Comparison of ENCODE assay signal across 8 mouse cellular contexts in genomic region chr11:37235914-37236600, GRCm38 (mm10). TPM values are rescaled to one million over a fixed set of nuclear protein-coding genes. Genes with fewer than 3 reads are reported as not detected.
A peak's percentile ranks its signal among the peaks of the same experiment; 100 is the strongest.
DNase-seq lines count a peak whose midpoint lies in the region; ATAC-seq and TF ChIP-seq lines count a peak whose summit lies in the region.

Tenm2 (minus strand) TSS chr11:37235964.

- H3K36me3 ChIP-seq in forebrain, embryonic 14.5 days (ENCODE audit: control insufficient read depth, insufficient read depth, low read length), result no peaks in the 10 kb centered on the region
- no peaks in the 10 kb centered on the region for H3K36me3 ChIP-seq in intestine, embryonic 14.5 days (ENCODE audit: control insufficient read depth, insufficient read depth, low read length)
- H3K36me3 ChIP-seq in limb, embryonic 15.5 days, result no peaks in the 10 kb centered on the region

- peak; percentile 15 for DNase-seq in gastrocnemius, adult 2 months
- no peak for DNase-seq in gastrocnemius, postnatal 36 days
- peak; percentile 88 for DNase-seq in forebrain, embryonic 14.5 days (ENCODE audit: low spot score)
- peak; percentile 84 for DNase-seq in intestine, embryonic 14.5 days (ENCODE audit: low spot score)
- no peak for DNase-seq in thymus, postnatal 36 days

- no peak for TF ChIP-seq CTCF in gastrocnemius, adult 2 months (IDR thresholded peaks at IDR 0.05)
- no peak for TF ChIP-seq CTCF in olfactory bulb, adult 2 months (IDR thresholded peaks at IDR 0.05; ENCODE audit: insufficient read depth, low read depth, low read length)

- peak within 1 kb of the TSS; percentile 68 for H3K4me3 ChIP-seq in gastrocnemius, adult 2 months
- H3K4me3 ChIP-seq in forebrain, embryonic 14.5 days (ENCODE audit: low read depth, low read length), result peak within 1 kb of the TSS; percentile 67
- peak within 1 kb of the TSS; percentile 64 for H3K4me3 ChIP-seq in intestine, embryonic 14.5 days (ENCODE audit: low read depth, low read length)
- peak within 1 kb of the TSS; percentile 70 for H3K4me3 ChIP-seq in limb, embryonic 15.5 days
- peak within 1 kb of the TSS; percentile 68 for H3K4me3 ChIP-seq in olfactory bulb, adult 2 months (ENCODE audit: insufficient read depth, low read depth, low read length)

- H3K9ac ChIP-seq in forebrain, embryonic 14.5 days (ENCODE audit: low read length), result peak within 1 kb of the TSS; percentile 84
- H3K9ac ChIP-seq in intestine, embryonic 14.5 days (ENCODE audit: low read length), result peak within 1 kb of the TSS; percentile 61
- peak within 1 kb of the TSS; percentile 58 for H3K9ac ChIP-seq in limb, embryonic 15.5 days

- H3K4me1 ChIP-seq in forebrain, embryonic 14.5 days (ENCODE audit: control insufficient read depth, insufficient read depth, low read length), result peaks cover 7% of the 10 kb centered on the region; the same call in 1 of the 2 replicates
- H3K4me1 ChIP-seq in intestine, embryonic 14.5 days (replicated peaks; ENCODE audit: control insufficient read depth, insufficient read depth, low read length), result 0 out of 2 replicates have a peak, but pooled peaks cover 9% of the 10 kb centered on the region
- H3K4me1 ChIP-seq in limb, embryonic 15.5 days, result peaks cover 8% of the 10 kb centered on the region
- peaks cover 2% of the 10 kb centered on the region; the same call in 1 of the 2 replicates for H3K4me1 ChIP-seq in olfactory bulb, adult 2 months (ENCODE audit: control insufficient read depth, insufficient read depth, low read length)

- peak within 1 kb of the TSS; percentile 85 for H3K4me2 ChIP-seq in forebrain, embryonic 14.5 days (ENCODE audit: low read length)
- H3K4me2 ChIP-seq in intestine, embryonic 14.5 days (ENCODE audit: low read length), result peak within 1 kb of the TSS; percentile 73
- H3K4me2 ChIP-seq in limb, embryonic 15.5 days, result peak within 1 kb of the TSS; percentile 82

- H3K27me3 ChIP-seq in forebrain, embryonic 14.5 days (replicated peaks; ENCODE audit: control insufficient read depth, insufficient read depth, low read length), result no peaks in the 10 kb centered on the region
- 0 out of 2 replicates have a peak, but pooled peaks cover 4% of the 10 kb centered on the region for H3K27me3 ChIP-seq in intestine, embryonic 14.5 days (replicated peaks; ENCODE audit: control insufficient read depth, insufficient read depth, low read length)
- peaks cover 6% of the 10 kb centered on the region; the same call in 1 of the 2 replicates for H3K27me3 ChIP-seq in limb, embryonic 15.5 days

- WGBS in forebrain, embryonic 14.5 days, result under 1% methylated on average over 52 of the region's 59 CpGs
- WGBS in intestine, embryonic 14.5 days, result 1% methylated on average over 50 of the region's 59 CpGs
- under 1% methylated on average over 58 of the region's 59 CpGs for WGBS in limb, embryonic 15.5 days
- under 1% methylated on average over 59 of the region's 59 CpGs for WGBS in olfactory bulb, adult 2 months

- H3K27ac ChIP-seq in gastrocnemius, adult 2 months, result no peak within 1 kb of the TSS
- peak within 1 kb of the TSS; percentile 95 for H3K27ac ChIP-seq in forebrain, embryonic 14.5 days (ENCODE audit: low read depth, low read length)
- peak within 1 kb of the TSS; percentile 86 for H3K27ac ChIP-seq in intestine, embryonic 14.5 days (ENCODE audit: low read depth)
- H3K27ac ChIP-seq in limb, embryonic 15.5 days, result peak within 1 kb of the TSS; percentile 88
- peak within 1 kb of the TSS; percentile 95 for H3K27ac ChIP-seq in olfactory bulb, adult 2 months (ENCODE audit: insufficient read depth, low read depth, low read length)

- TF ChIP-seq POLR2A in olfactory bulb, adult 2 months (IDR thresholded peaks at IDR 0.05; ENCODE audit: insufficient read depth, low read depth, low read length), result no peak; the same call in 1 of the 2 replicates

- intact Hi-C loops in gastrocnemius, adult 2 months (cut with DNase I), result no loop called here
- intact Hi-C loops in gastrocnemius, postnatal 36 days (cut with DNase I), result no loop called here

- no peaks in the 10 kb centered on the region for H3K9me3 ChIP-seq in forebrain, embryonic 14.5 days (replicated peaks; ENCODE audit: control insufficient read depth, low read length)
- no peaks in the 10 kb centered on the region for H3K9me3 ChIP-seq in intestine, embryonic 14.5 days (ENCODE audit: control insufficient read depth, low read length)
- H3K9me3 ChIP-seq in limb, embryonic 15.5 days, result no peaks in the 10 kb centered on the region

- peak; percentile 83 for ATAC-seq in cerebellum, adult (ENCODE audit: insufficient number of reproducible peaks, low FRiP score, low TSS enrichment)
- peak; percentile 95 for ATAC-seq in forebrain, embryonic 14.5 days
- ATAC-seq in intestine, embryonic 14.5 days (replicated peaks; ENCODE audit: low FRiP score, low TSS enrichment, low read depth), result peak; percentile 94
- peak; percentile 88 for ATAC-seq in limb, embryonic 15.5 days (ENCODE audit: insufficient number of reproducible peaks, low FRiP score, low TSS enrichment, low read depth)

RNA-seq across cellular contexts. Expression of gene Tenm2, which starts in this region (rescaled TPM):
- under 1 TPM; 0.42 to 0.43 TPM for total RNA-seq in gastrocnemius, adult 2 months (2021)
- total RNA-seq in gastrocnemius, postnatal 36 days (2021), result under 1 TPM; 0.26 to 0.57 TPM
- 16.0 and 23.8 TPM in 2 replicates for polyA plus RNA-seq in forebrain, embryonic 14.5 days (2014; fragmentation: Nextera tagmentation; extraction: Ambion mirVana)
- polyA plus RNA-seq in intestine, embryonic 14.5 days (2014; fragmentation: Nextera tagmentation; extraction: Ambion mirVana), result 2.3 and 2.8 TPM in 2 replicates
- polyA plus RNA-seq in limb, embryonic 15.5 days (2015; fragmentation: Nextera tagmentation; extraction: Ambion mirVana), result 4.4 and 5.6 TPM in 2 replicates
- not detected in 2 replicates for polyA plus RNA-seq in olfactory bulb, adult 2 months (2012; ENCODE audit: insufficient read depth, insufficient read length, low replicate concordance, missing spikeins)

Comparison
In these comparisons a context has a peak if more than half of its experiments do, and no peak if none do; other contexts are left out.
1. Peak in DNase-seq and H3K4me3 ChIP-seq in gastrocnemius, adult 2 months; RNA of the gene not detected or under 1 TPM.
2. DNase-seq: peak in forebrain, embryonic 14.5 days (single experiment) and intestine, embryonic 14.5 days (single experiment); none in gastrocnemius, postnatal 36 days (0 of 2) and thymus, postnatal 36 days (0 of 2).
3. Peak in every context shown above with its lines, with median percentiles within 50 percentile points of each other: H3K4me3 ChIP-seq, ATAC-seq, H3K4me2 ChIP-seq and H3K9ac ChIP-seq.